Mouse (Mus musculus): ENCODE results near the gene Prkcq. TPM values are rescaled to one million over a fixed set of nuclear protein-coding genes. Genes with fewer than 3 reads are reported as not detected.
"Not testable (repeated sequence)": the region's sequence is repeated elsewhere in the genome, so short reads cannot be mapped to it uniquely, and the experiment has no call there.

The Prkcq gene
- total RNA-seq, 1 experiment from 2014 or later: 2.7 TPM

GRCm38 (mm10) chr2:11293144-11293543, 121.2 kb downstream of the Prkcq start:
- no peak for DNase-seq

- no peak for DNase-seq
Measured at GRCm38 (mm10) chr2:11294643-11295191, 122.8 kb downstream of the Prkcq start.

GRCm38 (mm10) chr2:11298811-11299210, 126.9 kb downstream of the Prkcq start:
- no peak for DNase-seq

- DNase-seq: no peak
Measured at GRCm38 (mm10) chr2:11299366-11299765, 127.5 kb downstream of the Prkcq start.

- no peak for DNase-seq
Measured at GRCm38 (mm10) chr2:11300362-11300761, 128.5 kb downstream of the Prkcq start.

- peak; percentile 56 for DNase-seq
Measured at GRCm38 (mm10) chr2:11320241-11320640, 148.3 kb downstream of the Prkcq start.

- DNase-seq: no peak
Measured at GRCm38 (mm10) chr2:11322396-11322795, 150.5 kb downstream of the Prkcq start.

GRCm38 (mm10) chr2:11327280-11327679, 155.4 kb downstream of the Prkcq start:
- no peak for DNase-seq

GRCm38 (mm10) chr2:11329407-11330224, 157.7 kb downstream of the Prkcq start:
- DNase-seq: peak; percentile 63

- DNase-seq: peak; percentile 80
Measured at GRCm38 (mm10) chr2:11331528-11332446, 159.9 kb downstream of the Prkcq start.

- no peak for DNase-seq
Measured at GRCm38 (mm10) chr2:11332469-11332868, 160.6 kb downstream of the Prkcq start.

GRCm38 (mm10) chr2:11333301-11334017, 161.6 kb downstream of the Prkcq start:
- peak; percentile 27 for DNase-seq

- DNase-seq: peak; percentile 7
Measured at GRCm38 (mm10) chr2:11336320-11336719, 164.4 kb downstream of the Prkcq start.

- DNase-seq: peak; percentile 40
Measured at GRCm38 (mm10) chr2:11338931-11339839, 167.3 kb downstream of the Prkcq start.

- no peak for DNase-seq
Measured at GRCm38 (mm10) chr2:11344691-11345090, 172.8 kb downstream of the Prkcq start.

GRCm38 (mm10) chr2:11346419-11346818, 174.5 kb downstream of the Prkcq start:
- not testable (repeated sequence) for DNase-seq

GRCm38 (mm10) chr2:11347791-11348190, 175.9 kb downstream of the Prkcq start:
- no peak for DNase-seq

Measured in adrenal gland, postnatal 14 days (tissue).